Mouse (Mus musculus): ENCODE measurements around the gene Tcf23. TPM values are rescaled to one million over a fixed set of nuclear protein-coding genes. Genes with fewer than 3 reads are reported as not detected.

Gene Tcf23
- not detected in 2 replicates for polyA plus RNA-seq (2012; rRNA removed)

GRCm38 (mm10) chr5:30968416-30968815 is at the start of gene Tcf23:
TSS of gene Tcf23 (plus strand) at chr5:30968662.
- DNase-seq (ENCODE audit: low read depth), result no peak
- TF ChIP-seq CTCF (IDR thresholded peaks at IDR 0.05; ENCODE audit: borderline replicate concordance, extremely low read depth, insufficient read depth, insufficient read length) (no peak), POLR2A (IDR thresholded peaks at IDR 0.05; ENCODE audit: borderline replicate concordance, extremely low read depth, insufficient read depth, insufficient read length, poor library complexity, severe bottlenecking) (no peak)

DNA sequence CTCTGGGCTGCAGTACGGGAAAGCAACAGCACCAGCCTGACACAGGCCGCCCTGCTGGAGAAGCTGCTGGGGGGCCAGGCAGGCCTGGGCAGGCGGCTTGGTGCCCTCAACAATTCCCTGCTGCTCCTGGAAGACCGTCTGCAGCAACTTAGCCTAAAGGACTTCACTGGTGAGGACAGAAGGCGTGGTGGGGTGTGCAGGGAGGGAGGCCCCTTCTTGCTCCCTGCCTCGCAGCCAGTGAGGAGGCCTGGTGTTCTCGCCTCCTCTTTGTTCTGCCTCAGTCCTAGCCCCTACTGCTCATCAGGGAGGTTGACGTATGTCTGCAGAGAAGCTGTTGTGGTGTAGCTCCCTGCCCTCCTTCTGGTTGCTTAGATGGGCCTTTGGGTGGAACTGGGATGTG is 49.8 kb upstream of the Tcf23 start:
- TF ChIP-seq POLR2A (IDR thresholded peaks at IDR 0.05; ENCODE audit: borderline replicate concordance, extremely low read depth, insufficient read depth, insufficient read length, poor library complexity, severe bottlenecking) (no peak), CTCF (IDR thresholded peaks at IDR 0.05; ENCODE audit: borderline replicate concordance, extremely low read depth, insufficient read depth, insufficient read length) (no peak)
- no peak for DNase-seq (ENCODE audit: low read depth)

DNA sequence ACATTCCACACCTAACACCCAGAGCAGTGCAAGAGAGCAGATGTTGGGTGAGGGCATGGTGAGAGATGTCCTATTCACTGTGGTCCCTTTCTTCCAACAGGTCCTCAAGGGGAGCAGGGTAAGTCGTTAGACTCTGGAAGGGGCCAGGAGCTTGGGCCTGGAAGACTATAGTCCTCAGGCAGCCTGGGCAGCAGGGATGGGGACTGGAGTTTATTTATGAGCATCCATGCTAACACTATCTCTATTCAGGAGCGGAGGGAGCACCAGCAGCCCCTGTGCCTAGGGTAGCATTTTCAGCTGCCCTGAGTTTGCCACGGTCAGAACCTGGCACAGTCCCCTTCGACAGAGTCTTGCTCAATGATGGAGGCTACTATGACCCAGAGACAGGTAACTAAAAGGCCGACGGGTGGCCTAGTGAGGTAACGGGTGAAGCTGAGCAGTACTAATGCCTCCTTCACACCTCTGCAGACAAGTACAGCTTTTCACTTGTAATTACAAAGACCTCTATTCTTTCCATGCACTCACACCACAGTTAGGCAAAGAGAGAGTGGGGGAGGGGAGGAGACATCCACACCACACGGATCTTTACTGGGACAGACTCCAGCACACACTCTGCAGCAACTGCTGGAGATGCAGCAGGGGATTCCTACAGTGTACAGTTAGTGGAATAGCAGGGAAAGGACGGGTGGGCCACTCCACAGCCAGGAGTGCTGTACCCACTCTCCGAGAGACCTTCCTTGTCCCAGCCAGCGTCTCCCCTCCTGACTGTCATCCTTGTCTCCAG is 48.4 kb upstream of the Tcf23 start:
- peak; percentile 35 for DNase-seq (ENCODE audit: low read depth)
- TF ChIP-seq POLR2A (IDR thresholded peaks at IDR 0.05; ENCODE audit: borderline replicate concordance, extremely low read depth, insufficient read depth, insufficient read length, poor library complexity, severe bottlenecking) (no peak), CTCF (IDR thresholded peaks at IDR 0.05; ENCODE audit: borderline replicate concordance, extremely low read depth, insufficient read depth, insufficient read length) (no peak)

GRCm38 (mm10) chr5:30920621-30921020 is 47.8 kb upstream of the Tcf23 start:
- TF ChIP-seq CTCF (IDR thresholded peaks at IDR 0.05; ENCODE audit: borderline replicate concordance, extremely low read depth, insufficient read depth, insufficient read length) (no peak), POLR2A (IDR thresholded peaks at IDR 0.05; ENCODE audit: borderline replicate concordance, extremely low read depth, insufficient read depth, insufficient read length, poor library complexity, severe bottlenecking) (no peak)

DNA sequence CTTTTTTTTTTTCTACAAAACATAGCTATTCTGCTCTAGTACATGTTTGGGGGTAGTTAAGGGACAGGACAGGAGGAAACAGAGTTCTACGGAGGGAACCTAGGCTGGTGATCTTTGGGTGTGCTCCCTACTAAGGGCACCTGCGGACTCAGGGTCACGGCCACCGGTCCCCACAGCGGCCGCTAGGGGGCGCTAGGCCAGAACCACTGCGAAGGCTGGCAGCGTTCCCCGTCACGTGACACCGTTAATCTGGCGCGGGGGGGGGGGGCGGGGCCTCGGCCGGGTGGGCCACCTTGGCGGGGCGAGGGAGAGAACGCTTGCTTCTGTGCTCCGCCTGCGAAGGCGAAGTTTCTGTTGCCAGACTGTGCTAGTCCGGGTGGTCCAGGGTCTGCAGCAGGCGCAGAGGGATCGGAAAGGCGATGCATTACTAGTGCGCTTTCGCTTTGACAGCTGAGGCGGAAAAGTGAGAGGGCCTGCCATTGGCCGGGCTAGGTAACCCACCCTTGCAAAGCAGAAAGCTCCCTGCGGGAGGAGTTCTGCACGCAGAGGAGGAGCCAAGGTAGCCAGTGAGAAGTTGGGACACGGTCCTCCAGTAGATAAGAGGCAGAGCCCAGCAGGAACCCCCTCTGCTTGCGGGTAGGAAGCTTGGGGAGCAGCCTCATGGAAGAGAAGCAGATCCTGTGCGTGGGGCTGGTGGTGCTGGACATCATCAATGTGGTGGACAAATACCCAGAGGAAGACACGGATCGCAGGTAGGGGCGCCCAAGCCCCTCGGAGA is 47.0 kb upstream of the Tcf23 start, which contains the start of gene Khk:
Gene Khk (plus strand): TSS at position 176 of the 778 bp plus-strand sequence.
- TF ChIP-seq CTCF (IDR thresholded peaks at IDR 0.05; ENCODE audit: borderline replicate concordance, extremely low read depth, insufficient read depth, insufficient read length) (peak; percentile 94), POLR2A (IDR thresholded peaks at IDR 0.05; ENCODE audit: borderline replicate concordance, extremely low read depth, insufficient read depth, insufficient read length, poor library complexity, severe bottlenecking) (peak; percentile 25; the same call in 1 of the 2 replicates)
- DNase-seq (ENCODE audit: low read depth), result peak; percentile 92

More at GRCm38 (mm10) chr5:30920621-30921020, 47.8 kb upstream of the Tcf23 start:
- no peak for DNase-seq (ENCODE audit: low read depth)

DNA sequence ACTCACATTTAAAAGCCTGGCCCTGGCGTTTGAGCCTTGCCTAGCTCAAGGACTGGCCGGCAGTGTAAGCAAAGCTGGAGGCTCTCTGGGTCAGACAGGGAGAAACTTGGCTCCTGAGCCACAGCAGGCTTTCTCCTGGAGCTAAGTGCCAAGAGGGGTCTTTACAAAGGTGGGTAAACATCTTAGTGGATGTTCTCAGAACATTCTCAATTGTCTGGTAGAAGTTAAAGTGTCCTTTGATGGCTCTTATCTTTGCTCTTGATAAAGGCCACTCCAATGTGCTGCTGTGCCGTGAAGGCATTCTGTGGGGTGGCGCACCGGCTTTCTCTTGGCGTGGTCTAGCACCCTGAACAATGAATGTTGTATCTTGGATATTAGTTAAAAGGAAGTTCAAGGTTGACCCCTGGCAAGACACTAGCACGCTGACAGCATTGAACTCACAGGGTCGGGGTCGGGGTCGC is 45.9 kb upstream of the Tcf23 start:
- TF ChIP-seq POLR2A (IDR thresholded peaks at IDR 0.05; ENCODE audit: borderline replicate concordance, extremely low read depth, insufficient read depth, insufficient read length, poor library complexity, severe bottlenecking), result no peak
- no peak for TF ChIP-seq CTCF (IDR thresholded peaks at IDR 0.05; ENCODE audit: borderline replicate concordance, extremely low read depth, insufficient read depth, insufficient read length)
- DNase-seq (ENCODE audit: low read depth), result no peak

DNA sequence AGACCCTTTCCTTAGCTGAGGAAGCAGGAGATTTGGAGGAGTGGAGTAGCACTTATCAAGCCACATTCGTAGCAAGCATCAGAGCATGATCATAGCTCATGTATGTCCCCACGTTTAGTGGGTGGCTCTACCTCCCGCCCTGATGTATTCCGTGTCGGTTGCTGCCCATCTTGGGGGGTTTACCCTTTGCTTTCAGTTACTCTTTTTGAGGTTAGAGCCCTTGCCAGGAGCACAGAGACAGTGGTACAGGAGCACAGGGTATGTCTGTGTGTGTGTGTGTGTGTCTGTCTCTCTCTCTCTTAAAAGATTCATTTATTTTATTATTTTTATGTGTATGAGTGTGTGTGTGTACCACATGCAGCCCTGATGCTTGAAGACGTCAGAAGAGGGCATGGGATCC is 45.3 kb upstream of the Tcf23 start:
- TF ChIP-seq POLR2A (IDR thresholded peaks at IDR 0.05; ENCODE audit: borderline replicate concordance, extremely low read depth, insufficient read depth, insufficient read length, poor library complexity, severe bottlenecking) (no peak), CTCF (IDR thresholded peaks at IDR 0.05; ENCODE audit: borderline replicate concordance, extremely low read depth, insufficient read depth, insufficient read length) (no peak)
- no peak for DNase-seq (ENCODE audit: low read depth)

DNA sequence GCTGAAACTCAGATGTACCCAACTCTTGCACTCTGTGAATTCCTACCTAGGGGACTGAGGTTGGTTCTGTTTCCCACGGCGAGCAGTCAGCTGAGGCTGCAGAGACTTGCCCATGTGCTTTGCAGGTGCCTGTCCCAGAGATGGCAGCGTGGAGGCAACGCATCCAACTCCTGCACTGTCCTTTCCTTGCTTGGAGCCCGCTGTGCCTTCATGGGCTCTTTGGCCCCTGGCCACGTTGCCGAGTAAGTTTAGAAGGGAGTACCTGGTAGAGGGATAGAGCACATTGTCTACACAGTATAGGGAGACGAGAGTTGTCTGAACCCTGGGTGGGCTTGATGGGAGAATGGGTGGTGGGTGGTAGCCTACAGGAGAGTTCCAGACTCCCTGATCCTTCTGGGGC is 43.8 kb upstream of the Tcf23 start:
- DNase-seq (ENCODE audit: low read depth), result no peak
- no peak for TF ChIP-seq POLR2A (IDR thresholded peaks at IDR 0.05; ENCODE audit: borderline replicate concordance, extremely low read depth, insufficient read depth, insufficient read length, poor library complexity, severe bottlenecking)
- TF ChIP-seq CTCF (IDR thresholded peaks at IDR 0.05; ENCODE audit: borderline replicate concordance, extremely low read depth, insufficient read depth, insufficient read length), result no peak

DNA sequence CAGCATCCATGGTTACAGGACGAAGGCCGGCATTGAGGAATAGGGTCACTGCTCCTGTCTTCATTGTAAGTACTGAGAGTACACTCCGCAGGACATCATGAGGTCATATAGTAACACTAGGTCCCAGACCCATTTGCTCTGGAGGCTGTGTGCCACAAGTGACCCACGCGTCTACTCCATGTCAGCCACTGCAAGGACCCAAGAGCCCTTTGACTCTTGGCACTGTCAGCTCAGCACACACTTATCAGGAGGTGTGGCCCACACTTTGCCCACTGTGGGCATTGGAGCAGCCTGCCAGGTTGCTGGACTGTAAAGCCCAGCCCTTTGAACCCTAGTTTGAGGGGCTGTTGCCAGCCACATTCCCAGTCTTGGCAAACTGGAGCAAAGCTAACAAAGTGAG is 43.2 kb upstream of the Tcf23 start:
- no peak for DNase-seq (ENCODE audit: low read depth)
- TF ChIP-seq POLR2A (IDR thresholded peaks at IDR 0.05; ENCODE audit: borderline replicate concordance, extremely low read depth, insufficient read depth, insufficient read length, poor library complexity, severe bottlenecking), result no peak
- TF ChIP-seq CTCF (IDR thresholded peaks at IDR 0.05; ENCODE audit: borderline replicate concordance, extremely low read depth, insufficient read depth, insufficient read length), result no peak

- DNase-seq (ENCODE audit: low read depth), result no peak
- TF ChIP-seq POLR2A (IDR thresholded peaks at IDR 0.05; ENCODE audit: borderline replicate concordance, extremely low read depth, insufficient read depth, insufficient read length, poor library complexity, severe bottlenecking) (no peak), CTCF (IDR thresholded peaks at IDR 0.05; ENCODE audit: borderline replicate concordance, extremely low read depth, insufficient read depth, insufficient read length) (no peak)
Observed at GRCm38 (mm10) chr5:30926073-30926472, 42.4 kb upstream of the Tcf23 start.

DNA sequence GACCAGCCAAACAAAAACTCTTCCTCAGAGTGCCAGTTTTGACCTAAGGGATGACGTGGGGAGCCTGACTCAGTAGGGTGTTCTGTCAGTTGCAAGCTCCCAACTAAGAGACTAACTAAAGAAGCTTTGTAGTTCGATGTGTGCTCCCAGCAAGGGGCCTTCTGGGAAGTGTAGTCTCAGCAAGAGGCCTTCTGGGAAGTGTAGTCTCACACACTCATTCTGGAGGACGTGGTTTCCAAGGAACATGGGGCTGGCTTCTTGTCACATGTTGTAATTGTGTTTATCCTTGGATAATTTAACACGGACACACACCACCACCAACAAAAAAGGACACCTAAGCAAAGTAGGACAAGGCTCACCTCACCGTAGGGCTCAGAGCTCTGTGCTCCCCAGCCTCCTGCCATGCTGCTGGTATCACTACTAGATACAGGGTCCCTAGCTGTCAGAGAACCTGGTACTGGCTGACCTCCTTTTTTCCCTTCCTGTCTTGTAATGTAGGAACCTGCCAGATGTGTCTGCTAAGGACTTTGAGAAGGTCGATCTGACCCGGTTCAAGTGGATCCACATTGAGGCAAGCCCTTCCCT is 40.4 kb upstream of the Tcf23 start:
- peak; percentile 74 for DNase-seq (ENCODE audit: low read depth)
- TF ChIP-seq POLR2A (IDR thresholded peaks at IDR 0.05; ENCODE audit: borderline replicate concordance, extremely low read depth, insufficient read depth, insufficient read length, poor library complexity, severe bottlenecking), result no peak
- TF ChIP-seq CTCF (IDR thresholded peaks at IDR 0.05; ENCODE audit: borderline replicate concordance, extremely low read depth, insufficient read depth, insufficient read length), result no peak

Measured in brain, embryonic 14.5 days (tissue).